Mouse (Mus musculus): ENCODE data around the gene 4930556J24Rik.

DNA sequence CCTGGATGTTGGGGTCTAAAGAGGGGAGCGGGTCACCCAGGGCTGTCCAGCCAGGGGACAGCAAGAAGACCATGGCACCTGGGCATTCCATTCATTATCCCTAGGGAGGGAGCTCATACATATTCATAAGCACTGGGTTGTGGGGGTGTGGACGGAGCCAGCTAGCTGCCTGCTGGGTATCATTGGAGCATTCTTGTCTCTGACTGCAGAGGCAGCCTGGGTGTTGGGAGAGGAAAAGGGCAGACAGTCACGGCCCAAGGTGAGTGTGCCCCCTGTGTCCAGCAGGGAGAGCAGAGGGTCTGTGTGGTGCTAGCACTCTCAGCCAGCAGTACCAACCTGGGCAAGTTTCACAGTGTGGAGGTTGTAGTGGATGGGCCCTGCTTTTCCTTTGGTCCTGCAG is 13.2 kb upstream of the 4930556J24Rik start:
- TF ChIP-seq CTCF (IDR thresholded peaks at IDR 0.05; ENCODE audit: low read depth, low read length) (no peak), POLR2A (IDR thresholded peaks at IDR 0.05; ENCODE audit: extremely low read depth, insufficient read depth, low read length) (no peak)
